Mouse (Mus musculus) gastrocnemius, adult 2 months (tissue): ENCODE results near the gene Mon1b. TPM values are rescaled to one million over a fixed set of nuclear protein-coding genes. Genes with fewer than 3 reads are reported as not detected.

Source experiments
- DNase-seq: peaks from one replicate; pipeline ENCODE4 v3.0.0; 2022
- H3K27ac ChIP-seq: fragments of 200-600 bp; 2 replicates; pipeline ENCODE4 v1.8.1; 2022; ENCODE audit warnings: mild to moderate bottlenecking
- H3K4me3 ChIP-seq: fragments of 200-600 bp; 2 replicates; pipeline ENCODE4 v1.8.1; 2022; ENCODE audit warnings: mild to moderate bottlenecking, moderate library complexity
- CTCF ChIP-seq: fragments of 200-600 bp; IDR thresholded peaks from 2 replicates; pipeline ENCODE4 v1.8.1; 2022; ENCODE audit warnings: antibody characterized with exemption, mild to moderate bottlenecking, moderate library complexity
- intact Hi-C: fragments of 180-260 bp; cut with DNase I; formaldehyde crosslinking; loops from one replicate; pipeline ENCODE4 v1.15.1; 2025
- total RNA-seq, 2 experiments: library from RNA; stranded (reverse); gene quantifications; 2 replicates each; pipeline ENCODE4 v1.2.3; 2021

Gene Mon1b
- total RNA-seq, 2 experiments from 2014 or later: 3.0 to 3.7 TPM

DNA sequence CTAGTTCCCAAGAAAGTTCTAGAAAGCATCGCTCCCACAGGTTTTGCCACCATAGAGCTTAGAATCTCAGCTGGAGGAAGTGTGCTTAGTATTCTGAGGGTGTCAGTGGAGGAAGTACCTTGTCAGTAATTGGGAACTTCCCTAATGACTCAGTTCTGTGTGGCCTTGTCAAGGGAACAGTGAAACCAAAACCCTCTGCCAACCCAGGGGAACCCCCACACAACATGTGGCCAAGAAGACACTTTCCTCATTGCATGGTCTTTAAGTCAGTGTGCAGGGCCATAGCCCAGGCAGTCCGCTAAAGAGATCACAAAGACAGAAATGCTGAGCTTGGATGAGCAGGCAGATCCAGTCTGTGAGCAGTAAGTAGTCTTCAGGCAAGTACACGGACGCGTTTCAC is 20.8 kb downstream of the Mon1b start:
- H3K4me3 ChIP-seq: no peak overlapping the region
- intact Hi-C loops: no loop called here
- DNase-seq: no peak
- no peak overlapping the region for H3K27ac ChIP-seq
- no peak for TF ChIP-seq CTCF

DNA sequence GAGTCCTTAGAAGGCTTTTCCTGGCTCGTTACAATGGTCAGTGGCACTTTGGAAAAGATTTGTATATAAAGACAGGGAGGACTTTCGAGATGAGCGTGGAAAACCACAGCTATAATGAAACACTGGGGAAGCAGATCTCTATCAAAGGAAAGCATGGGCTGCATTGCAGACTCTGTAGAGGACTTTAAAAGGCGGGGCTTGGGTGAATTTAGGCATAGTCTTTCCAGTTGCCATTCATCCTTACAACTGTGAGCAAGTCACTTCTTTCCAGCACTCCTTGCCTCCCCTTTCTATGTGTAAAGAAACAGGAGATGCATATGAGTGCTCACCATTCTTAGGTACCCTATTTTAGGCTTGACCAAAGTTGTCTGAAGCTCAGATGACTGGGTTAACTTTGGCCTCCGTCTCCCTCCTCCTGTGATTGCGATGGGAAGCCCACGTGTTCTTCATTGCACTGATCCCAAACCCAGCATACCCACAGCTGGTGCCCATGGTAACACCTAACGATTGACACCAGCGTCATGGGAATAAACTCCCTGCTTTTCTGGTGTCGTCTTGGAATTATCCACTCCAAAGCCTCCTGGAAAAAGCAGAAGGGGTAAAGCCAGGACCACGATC is 21.4 kb downstream of the Mon1b start:
- no peak overlapping the region for H3K27ac ChIP-seq
- TF ChIP-seq CTCF: no peak
- no peak for DNase-seq
- H3K4me3 ChIP-seq: no peak overlapping the region
- intact Hi-C loops: no loop called here

DNA sequence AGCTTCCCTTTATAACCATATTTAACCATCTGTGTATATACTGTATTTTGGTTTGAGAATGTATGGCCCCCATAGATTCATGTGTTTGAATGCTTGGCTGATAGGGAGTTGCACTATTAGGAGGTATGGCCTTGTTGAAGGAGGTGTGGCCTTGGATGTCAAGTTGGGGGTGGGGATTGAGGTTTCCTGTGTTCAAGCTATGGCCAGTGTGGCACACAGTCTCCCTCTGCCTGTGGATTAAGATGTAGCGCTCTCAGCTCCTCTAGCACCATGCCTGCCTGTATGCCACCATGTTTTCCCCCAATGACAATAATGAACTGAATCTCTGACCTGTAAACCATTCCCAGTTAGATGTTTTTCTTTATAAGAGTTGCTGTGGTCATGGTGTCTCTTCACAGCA is 24.7 kb downstream of the Mon1b start:
- DNase-seq: no peak
- no peak for TF ChIP-seq CTCF
- intact Hi-C loops: loop anchor here (5.0 to 10.0 kb wide), 3 partner anchors 195 to 705 kb away; no protein-coding TSS in a partner anchor
- Histone ChIP-seq H3K27ac (no peak overlapping the region), H3K4me3 (no peak overlapping the region)

DNA sequence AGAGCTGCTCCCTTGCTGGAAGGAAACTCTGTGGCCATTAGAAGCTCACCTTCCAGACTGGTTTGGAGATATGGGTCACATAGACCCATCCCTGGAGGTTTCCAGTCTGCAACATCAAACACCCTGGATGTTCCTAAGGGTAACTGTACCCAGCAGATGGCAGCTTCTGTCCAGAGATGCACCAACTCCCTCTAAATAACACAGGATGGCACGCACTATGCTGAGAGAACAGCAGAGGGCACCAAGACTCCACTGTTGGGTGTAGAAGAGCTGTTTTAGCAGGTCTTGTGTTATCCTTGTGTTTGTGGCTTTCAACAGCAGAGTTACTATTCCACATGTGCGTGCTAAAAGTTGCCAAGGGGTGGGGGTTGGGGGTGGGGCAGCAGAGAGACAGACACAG is 29.2 kb downstream of the Mon1b start:
- H3K4me3 ChIP-seq: no peak overlapping the region
- intact Hi-C loops: loop anchor here (1.0 to 10.0 kb wide), 4 partner anchors 190 to 700 kb away; no protein-coding TSS in a partner anchor
- no peak overlapping the region for H3K27ac ChIP-seq
- TF ChIP-seq CTCF: peak; percentile 83
- peak; percentile 82 for DNase-seq

DNA sequence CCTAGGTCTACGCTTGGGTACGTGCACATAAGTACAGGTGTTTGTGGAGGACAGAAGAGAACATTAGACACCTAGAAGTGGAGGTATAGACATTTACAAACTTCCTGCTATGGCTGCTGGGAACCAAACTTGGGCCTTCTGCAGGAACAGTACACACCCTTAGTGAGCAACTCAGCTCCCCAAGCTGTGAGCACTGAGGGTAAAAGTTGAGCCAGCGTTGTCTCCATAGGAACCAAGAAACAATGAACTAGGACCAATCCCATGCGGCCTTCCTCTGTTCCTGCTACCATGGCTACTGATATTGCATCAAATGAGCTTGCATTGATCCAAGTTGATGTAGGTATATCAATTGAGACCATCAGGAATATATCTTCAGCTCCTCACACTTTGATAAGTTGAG is 29.6 kb downstream of the Mon1b start:
- Histone ChIP-seq H3K4me3 (no peak overlapping the region), H3K27ac (no peak overlapping the region)
- TF ChIP-seq CTCF: no peak
- intact Hi-C loops: loop anchor here (10.0 kb wide), 2 partner anchors 190 to 700 kb away; no protein-coding TSS in a partner anchor
- DNase-seq: no peak

DNA sequence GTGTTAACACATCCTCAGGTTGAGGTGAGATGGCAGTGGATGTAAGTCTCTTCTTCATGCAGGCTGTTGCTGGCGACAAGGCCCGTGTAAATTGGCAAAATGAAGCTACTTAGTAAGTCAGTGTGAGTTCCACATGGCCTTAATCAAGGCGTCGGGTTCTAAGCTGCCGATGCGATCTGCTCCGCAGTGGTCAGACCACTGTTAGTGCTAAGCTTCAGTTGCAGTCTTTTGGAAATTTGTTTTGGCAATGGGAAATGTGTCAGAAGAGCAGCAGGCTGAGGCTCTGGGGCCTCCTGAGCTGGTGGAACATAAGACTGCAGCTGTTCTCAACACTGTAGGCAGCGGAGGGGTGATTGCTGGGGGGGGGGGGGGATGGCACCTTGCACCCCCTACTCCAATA is 30.6 kb downstream of the Mon1b start:
- no peak for DNase-seq
- no peak for TF ChIP-seq CTCF
- intact Hi-C loops: loop anchor here (10.0 kb wide), 2 partner anchors 189 to 699 kb away; no protein-coding TSS in a partner anchor
- Histone ChIP-seq H3K27ac (no peak overlapping the region), H3K4me3 (no peak overlapping the region)

DNA sequence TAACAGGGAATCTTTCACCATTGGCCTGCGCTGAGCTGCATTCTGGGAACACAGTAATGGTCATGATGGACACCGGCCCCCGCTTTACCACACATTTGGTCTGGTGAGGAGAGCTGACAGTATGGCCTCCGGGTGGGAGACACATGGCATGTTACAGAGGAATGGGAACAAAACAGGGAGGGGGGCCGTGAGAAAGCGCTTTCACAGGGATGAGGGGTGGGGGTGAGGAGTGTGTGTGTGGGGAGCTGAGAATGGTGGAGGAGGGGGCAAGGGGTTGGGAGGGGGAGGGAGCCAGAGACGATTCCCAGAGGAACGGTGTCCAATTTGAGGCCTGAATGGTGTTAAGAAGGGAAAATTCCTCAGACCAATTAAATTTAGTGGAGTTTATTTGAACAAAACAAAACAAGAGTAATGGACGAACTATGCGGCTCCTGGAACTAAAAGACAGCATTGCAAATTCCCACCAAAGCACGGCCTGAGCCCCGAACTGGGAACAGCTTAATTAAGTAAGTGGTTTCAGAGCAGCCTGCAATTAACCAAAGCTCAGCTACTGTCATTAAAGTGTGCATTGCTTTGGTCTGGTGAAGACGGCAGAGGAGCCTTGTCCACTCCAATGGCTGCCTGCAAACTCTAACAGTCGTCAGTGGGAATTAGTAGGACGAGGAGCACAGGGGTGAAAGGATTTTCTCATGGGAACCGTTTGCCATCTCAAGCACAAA is 31.5 kb downstream of the Mon1b start:
- no peak for TF ChIP-seq CTCF
- no peak overlapping the region for H3K4me3 ChIP-seq
- no peak for DNase-seq
- intact Hi-C loops: loop anchor here (10.0 kb wide), 2 partner anchors 188 to 698 kb away; no protein-coding TSS in a partner anchor
- H3K27ac ChIP-seq: no peak overlapping the region

DNA sequence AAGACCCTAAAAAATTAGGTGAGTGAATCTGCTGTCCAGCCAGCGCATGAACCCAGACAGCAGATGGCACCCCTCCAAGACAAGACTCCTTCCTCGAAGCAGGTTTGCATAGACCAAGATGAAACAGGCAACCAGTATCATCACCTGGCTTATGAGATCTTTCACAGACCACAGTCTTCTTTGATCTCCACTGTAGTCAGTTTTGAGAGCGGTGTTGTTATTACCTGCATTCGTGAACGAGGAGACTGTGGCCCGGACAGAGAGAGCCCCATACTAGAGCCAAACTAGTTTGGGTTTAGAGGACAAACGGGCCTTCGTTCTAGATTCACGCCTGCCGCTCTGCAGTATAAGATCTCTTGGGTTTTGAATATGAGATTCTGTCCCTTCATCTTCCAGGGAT is 34.5 kb downstream of the Mon1b start:
- Histone ChIP-seq H3K27ac (no peak overlapping the region), H3K4me3 (no peak overlapping the region)
- no peak for DNase-seq
- intact Hi-C loops: loop anchor here (10.0 kb wide), 2 partner anchors 185 to 695 kb away; no protein-coding TSS in a partner anchor
- TF ChIP-seq CTCF: no peak

DNA sequence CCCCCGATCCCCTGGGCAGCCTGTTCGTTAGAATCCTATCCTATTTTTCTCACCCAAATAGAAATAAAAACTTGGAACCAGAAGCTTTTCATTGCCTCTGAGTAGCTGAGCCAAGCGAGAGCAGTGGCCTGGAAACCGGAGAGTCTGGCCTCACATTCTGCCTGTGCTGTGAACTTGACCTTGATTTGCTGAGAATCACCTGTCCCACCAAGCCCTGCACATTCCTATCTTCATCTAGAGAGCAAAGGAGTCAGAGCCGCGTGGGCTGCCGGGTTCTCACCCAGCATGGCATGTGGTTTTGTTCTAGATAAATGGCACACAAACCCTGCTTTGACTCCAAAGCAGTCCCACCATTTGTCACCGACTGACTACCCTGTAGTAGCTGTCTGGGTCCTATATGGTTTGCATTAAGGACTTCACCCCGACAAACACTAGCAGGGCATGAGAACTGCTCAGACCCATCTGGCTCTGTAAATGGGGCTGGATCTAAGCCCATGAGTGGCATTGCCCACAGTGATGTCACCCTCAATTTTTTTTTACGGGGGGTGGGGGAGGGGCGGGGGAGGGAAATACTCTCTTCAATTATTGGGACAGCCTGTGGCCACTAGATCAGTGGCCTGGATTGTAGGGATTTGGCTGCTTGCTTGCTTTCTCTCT is 37.3 kb downstream of the Mon1b start:
- Histone ChIP-seq H3K4me3 (no peak overlapping the region), H3K27ac (no peak overlapping the region)
- no peak for DNase-seq
- intact Hi-C loops: no loop called here
- TF ChIP-seq CTCF: no peak

DNA sequence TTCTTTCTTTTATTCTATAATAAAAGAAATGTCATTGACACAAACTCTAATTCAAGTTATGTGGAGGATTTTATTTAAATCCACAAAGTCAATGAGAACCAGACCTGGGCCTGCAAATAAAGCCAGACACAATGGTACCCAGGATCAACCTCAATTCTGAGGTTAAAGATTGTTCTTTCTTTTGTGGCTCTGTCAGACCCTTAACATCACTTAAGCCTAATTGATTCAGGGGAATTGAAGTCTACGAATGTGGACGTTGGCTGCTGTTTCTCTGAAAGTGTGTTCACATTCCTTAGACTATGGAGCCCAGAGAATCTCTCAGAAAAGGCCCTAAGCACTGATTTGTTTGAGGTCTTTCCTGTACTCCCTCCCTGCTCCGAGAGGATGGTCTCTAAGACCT is 37.9 kb downstream of the Mon1b start:
- no peak for DNase-seq
- intact Hi-C loops: no loop called here
- H3K4me3 ChIP-seq: no peak overlapping the region
- no peak for TF ChIP-seq CTCF
- H3K27ac ChIP-seq: no peak overlapping the region

DNA sequence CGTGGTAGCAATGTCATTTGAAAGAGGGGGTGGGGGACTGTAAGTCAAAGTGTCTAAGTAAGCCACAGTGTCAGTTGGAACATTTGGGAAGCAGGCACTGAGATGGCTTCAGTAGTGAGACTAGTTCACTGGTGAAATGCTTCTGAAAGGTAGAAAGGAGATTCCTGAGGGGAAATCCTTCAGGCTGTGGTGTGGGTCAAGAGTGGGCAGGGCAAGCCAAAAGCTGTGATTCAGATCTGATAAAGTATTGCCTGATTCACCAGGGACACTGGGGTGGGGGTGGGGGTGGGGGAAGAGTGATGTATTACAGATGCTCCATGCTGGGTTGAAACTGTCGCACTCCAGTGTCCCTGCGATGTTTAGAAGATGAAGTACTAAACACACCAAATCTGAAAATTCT is 39.2 kb downstream of the Mon1b start:
- Histone ChIP-seq H3K4me3 (no peak overlapping the region), H3K27ac (no peak overlapping the region)
- intact Hi-C loops: no loop called here
- TF ChIP-seq CTCF: no peak
- no peak for DNase-seq

DNA sequence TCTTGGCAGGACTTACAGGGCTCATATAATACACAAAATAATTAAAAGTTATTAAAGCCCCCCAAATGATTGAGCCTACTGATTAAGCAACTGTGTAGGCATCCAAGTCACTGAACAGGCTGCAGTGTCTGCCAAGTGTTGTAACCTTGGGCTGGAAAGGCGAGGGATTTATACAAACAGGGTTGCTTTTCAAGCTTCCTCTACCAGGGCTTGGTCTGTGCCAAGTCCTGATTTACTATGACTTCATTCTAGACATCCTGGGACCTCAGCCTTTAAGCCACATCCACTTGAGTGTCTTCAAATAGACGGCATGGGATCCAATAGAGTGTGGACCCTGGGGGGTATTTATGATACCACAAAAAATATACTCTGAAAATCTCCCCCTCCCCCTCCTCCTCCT is 39.9 kb downstream of the Mon1b start:
- DNase-seq: no peak
- TF ChIP-seq CTCF: no peak
- intact Hi-C loops: no loop called here
- Histone ChIP-seq H3K27ac (no peak overlapping the region), H3K4me3 (no peak overlapping the region)

DNA sequence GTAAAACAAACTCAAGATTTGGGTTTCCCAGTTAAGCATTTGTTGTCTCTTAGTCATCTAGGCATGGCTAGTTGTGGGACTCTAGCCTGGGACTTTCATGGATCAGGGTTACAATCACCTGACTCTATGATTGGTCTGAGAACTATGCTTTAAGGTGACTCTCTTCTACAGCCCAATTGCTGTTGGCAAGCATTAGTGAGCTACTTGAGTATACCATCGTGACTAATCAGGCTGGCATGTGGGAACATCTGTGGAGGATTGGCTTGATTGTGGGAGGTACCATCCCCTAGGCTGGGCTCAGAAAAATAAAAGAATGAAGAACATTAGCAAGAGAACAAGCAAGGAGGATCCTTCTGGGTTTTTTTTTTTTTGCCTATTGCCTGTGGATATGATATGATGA is 41.4 kb downstream of the Mon1b start:
- intact Hi-C loops: no loop called here
- no peak for TF ChIP-seq CTCF
- Histone ChIP-seq H3K4me3 (no peak overlapping the region), H3K27ac (no peak overlapping the region)
- no peak for DNase-seq
